Mouse (Mus musculus) retina, embryonic 14.5 days (tissue): Measurements from ENCODE around the gene B3gntl1.

ENCODE experiments used
- DNase-seq: peaks from one replicate; pipeline ENCODE4 v3.0.0-alpha.2; 2015; ENCODE audit warnings: low spot score

B3gntl1 gene

DNA sequence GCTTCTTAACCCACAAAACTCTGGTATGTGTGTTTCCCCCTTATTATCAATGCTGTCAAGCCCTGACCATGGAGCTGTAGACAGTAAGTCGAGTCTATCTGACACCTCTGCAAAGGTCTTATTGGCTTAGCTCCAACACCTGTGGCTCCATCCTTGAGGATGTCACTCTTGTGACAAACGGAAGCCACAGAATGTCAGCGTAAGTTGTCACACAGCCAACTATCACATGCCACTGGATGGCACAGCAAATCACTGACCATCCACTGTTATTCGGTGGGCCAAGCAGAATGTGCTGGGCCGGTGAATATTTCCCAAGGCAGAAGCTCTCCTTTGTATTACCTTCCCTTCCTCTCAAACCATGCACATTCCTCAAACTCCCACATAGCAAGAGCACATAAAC, 24.8 kb downstream of the B3gntl1 start:
- DNase-seq: no peak

DNA sequence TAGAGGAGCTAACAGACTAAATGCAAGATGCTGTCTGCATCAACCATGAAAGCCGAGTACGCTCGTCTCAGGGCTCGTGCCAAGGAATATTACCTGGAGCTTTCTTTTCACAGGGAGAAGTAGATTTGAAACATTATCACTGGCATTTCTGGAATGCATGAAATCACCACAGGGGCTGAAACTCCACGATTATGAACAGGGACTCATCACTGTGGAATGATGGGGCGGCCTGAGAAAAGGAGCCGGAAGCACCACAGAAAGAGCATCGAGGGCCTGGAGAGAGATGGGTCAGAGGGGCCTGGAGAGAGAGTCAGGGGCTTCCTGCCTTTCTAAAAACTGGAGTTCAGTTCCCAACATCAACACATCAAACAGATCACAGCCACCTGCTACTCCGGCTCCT, 25.6 kb downstream of the B3gntl1 start:
- DNase-seq: no peak

- DNase-seq: no peak
These were observed 27.6 kb downstream of the B3gntl1 start for GRCm38 (mm10) chr11:121645394-121645793.

DNA sequence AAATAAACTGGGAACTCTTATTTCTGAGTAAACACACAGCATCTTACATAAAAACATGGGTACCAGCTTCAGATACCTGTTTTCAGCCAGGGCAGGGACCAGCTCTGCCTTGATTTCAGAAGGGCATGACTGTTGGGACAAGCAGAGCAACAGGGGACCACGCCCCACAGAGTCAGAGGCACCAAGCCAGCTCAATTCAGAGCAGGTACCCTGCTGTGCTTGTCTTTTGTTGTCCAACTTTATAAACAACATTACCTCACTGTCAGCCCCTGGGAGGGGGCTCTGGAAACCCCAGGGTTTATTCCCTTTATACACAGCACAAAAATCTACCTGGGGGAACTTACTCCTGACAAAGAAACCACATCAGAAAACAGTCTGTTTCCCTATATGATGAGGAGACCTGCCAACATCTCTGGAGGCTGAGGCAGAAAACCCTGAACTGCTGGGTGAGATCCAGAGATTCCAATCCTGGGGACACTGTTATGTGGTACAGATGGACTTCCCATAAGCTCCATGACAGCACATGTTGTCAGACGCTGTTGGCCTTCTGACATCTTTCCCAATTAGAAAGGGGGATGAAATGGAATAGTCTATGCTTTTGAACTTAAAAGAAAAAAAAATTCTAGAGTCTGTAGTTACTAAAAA, 31.3 kb downstream of the B3gntl1 start:
- no peak for DNase-seq

DNA sequence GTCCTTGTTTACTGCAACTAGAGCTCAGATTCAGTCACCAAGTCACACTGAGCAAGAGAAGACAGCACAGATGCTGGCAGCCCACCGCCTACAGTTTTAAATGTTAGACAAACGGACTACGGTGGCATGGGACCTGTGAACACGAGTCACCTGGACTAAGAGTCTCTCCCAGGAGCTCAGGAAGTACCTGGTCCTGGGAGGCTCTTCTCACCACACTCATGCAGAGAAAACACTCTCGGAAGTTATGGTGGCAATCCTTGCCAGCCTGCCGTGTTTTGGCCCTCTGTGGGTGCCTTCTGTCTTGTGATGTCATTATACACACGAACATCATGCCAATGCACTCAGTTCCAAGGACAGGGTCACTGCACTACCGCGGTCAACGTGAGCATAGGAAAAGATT, 36.3 kb downstream of the B3gntl1 start:
- DNase-seq: no peak

DNA sequence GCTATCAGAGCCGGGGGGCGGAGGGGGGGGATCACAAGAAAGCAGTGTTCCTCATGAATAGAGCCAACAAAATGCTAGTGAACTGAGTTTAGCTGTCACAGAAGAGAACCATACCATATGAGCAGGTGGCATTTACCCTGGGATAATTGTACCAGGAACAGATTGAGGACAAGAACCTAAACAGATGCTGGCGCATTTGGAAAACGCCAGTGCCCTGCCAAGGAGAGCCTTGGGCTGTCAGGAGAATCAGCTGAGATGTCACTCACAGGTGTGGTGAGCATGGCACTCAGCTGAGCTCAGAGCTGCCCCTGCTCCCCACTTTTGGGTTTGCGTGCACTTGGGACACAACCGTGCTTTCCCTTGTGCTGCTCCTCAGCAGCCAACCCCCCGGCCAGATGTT, 41.5 kb downstream of the B3gntl1 start:
- DNase-seq: no peak

GRCm38 (mm10) chr11:121630406-121630805, 42.5 kb downstream of the B3gntl1 start:
- DNase-seq: no peak

- no peak for DNase-seq
These were observed 43.4 kb downstream of the B3gntl1 start for GRCm38 (mm10) chr11:121629529-121629928.

DNA sequence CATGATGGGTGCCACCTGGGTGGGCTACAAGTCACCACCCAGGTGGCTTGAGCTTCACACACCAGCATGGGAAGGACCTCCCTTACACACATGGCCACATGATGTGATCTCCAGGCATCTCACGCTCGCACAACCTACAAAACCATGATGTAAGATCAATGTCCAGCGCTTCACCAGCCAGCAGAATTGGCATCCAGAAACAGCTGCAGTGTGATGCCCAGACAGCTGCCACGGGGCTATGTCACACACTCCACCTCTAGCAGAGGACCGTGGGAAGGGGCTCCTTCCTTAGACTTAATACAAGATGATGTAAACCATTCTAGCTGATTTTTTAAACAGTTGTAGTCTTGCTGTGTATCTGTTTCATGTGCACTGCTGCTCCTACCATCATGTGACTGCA, 45.4 kb downstream of the B3gntl1 start:
- no peak for DNase-seq

GRCm38 (mm10) chr11:121625007-121625406, 47.9 kb downstream of the B3gntl1 start:
- DNase-seq: no peak

- no peak for DNase-seq
These were observed 55.6 kb downstream of the B3gntl1 start for GRCm38 (mm10) chr11:121617371-121617770.

DNA sequence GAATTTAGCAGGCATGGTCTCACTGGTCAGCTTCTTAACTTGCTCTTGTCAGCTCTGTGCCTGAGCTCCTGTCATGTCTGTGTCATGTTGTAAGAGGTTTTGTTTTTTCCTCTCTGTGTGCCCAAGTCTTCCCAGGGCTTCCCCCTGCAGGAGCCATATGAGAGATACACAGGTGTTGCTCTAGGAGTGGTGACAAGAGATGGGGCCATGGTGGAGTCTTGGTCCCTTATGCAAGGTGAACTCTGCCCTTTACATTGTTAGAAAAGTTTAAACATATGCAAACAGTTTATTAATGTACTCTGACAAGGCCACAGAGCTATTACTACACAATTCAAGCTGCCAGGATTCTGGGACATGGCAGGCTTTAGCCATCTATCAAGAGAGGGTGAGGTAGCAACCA, 56.5 kb downstream of the B3gntl1 start:
- DNase-seq: no peak

- DNase-seq: no peak
These were observed 56.9 kb downstream of the B3gntl1 start for GRCm38 (mm10) chr11:121615961-121616485.

GRCm38 (mm10) chr11:121610976-121611375, 62.0 kb downstream of the B3gntl1 start:
- no peak for DNase-seq

DNA sequence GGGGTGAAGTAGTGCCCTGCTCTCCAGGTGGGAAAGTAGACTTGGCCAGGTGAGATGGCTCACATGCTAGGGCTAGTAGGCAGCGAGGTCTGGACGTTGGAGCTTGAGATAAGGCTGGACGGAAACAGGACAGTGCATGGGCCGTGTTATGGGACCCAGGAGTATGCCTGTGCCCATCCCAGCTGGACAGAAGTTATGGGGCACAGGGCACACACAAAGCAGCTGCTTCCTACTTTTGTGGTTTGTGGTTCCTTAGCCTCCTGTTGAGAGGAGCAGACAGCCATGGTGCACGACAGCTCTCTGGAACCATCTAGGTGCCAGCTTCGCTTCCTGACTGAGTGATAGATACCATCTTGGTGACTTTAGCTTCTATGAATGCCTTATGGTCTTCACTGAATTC, 67.3 kb downstream of the B3gntl1 start:
- no peak for DNase-seq

GRCm38 (mm10) chr11:121601422-121601821, 71.5 kb downstream of the B3gntl1 start:
- no peak for DNase-seq

DNA sequence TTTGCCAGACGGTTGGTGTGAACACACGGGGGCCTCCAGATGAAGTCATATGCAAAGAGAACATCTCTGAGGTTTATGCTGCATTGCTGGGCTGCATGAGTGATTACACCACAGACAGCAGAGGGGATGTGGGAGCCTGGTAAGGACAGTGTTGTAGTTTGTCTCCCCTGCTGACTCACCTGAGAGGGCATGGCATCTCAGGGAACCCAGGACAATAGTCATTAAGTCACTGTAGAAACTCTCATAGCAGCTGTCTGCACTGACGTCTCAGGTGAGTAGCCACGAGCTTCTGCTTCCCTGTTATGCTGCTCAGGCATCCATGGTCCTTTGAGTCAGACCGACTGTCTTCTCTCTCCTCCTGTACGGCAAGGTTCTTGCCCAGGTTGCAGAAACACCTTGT, 75.7 kb downstream of the B3gntl1 start:
- no peak for DNase-seq

DNA sequence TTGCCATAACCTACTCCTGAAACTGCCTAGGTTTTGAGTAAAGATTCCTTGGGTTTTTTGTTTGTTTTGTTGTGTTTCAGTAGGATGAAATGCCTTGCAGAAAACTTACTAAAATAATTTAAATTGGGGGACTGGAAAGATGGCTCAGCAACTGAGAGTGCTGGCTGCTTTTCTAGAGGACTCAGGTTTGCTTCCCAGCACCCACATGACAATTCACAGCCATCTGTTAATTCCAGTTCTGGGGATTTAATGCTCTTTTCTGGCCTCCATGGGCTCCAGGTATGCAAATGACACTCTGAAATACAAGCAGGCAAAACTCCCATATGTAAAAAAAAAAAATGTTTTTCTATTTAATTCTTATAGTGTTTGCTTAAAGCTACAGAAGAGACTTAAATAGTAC, 91.1 kb downstream of the B3gntl1 start:
- no peak for DNase-seq
